Mouse (Mus musculus) left cerebral cortex, postnatal 14 days (tissue): ENCODE results near the gene Cbx1. TPM values are rescaled to one million over a fixed set of nuclear protein-coding genes. Genes with fewer than 3 reads are reported as not detected.
"Not testable (repeated sequence)": the region's sequence is repeated elsewhere in the genome, so short reads cannot be mapped to it uniquely, and the experiment has no call there.

Source experiments
- DNase-seq, 2 experiments: peaks; one replicate each; pipeline ENCODE4 v3.0.0; 2021 to 2022; ENCODE audit warnings: low spot score in 2 of 2, mixed read lengths in 1 of 2
- intact Hi-C: fragments of 180-260 bp; cut with DNase I; formaldehyde crosslinking; loops from one replicate; pipeline ENCODE4 v1.15.1; 2025
- total RNA-seq, 2 experiments: library from RNA; stranded (reverse); gene quantifications; 2 replicates each; pipeline ENCODE4 v1.2.3; 2021

Gene Cbx1
- total RNA-seq, 2 experiments from 2014 or later, result 47.0 to 50.1 TPM

GRCm38 (mm10) chr11:96829403-96829812 is 40.5 kb downstream of the Cbx1 start:
- DNase-seq, result peak; percentile 44 to 60
- intact Hi-C loops, result loop anchor here (5.0 kb wide), 1 partner anchor 42 kb away; the partner anchor contains the start of gene Cbx1

GRCm38 (mm10) chr11:96829813-96830538 is 41.0 kb downstream of the Cbx1 start, which contains the start of gene Nfe2l1:
Gene Nfe2l1 (minus strand): TSS chr11:96829968.
- intact Hi-C loops, result loop anchor here (5.0 kb wide), 1 partner anchor 43 kb away; the partner anchor contains the start of gene Cbx1
- peak; percentile 99 to 100 for DNase-seq

GRCm38 (mm10) chr11:96830539-96831216 is 41.8 kb downstream of the Cbx1 start:
- intact Hi-C loops, result no loop called here
- no peak for DNase-seq

- intact Hi-C loops, result no loop called here
- no peak for DNase-seq
Measured at GRCm38 (mm10) chr11:96831516-96831915, 42.6 kb downstream of the Cbx1 start.

- intact Hi-C loops, result no loop called here
- no peak for DNase-seq
Measured at GRCm38 (mm10) chr11:96832541-96832940, 43.6 kb downstream of the Cbx1 start.

- intact Hi-C loops, result no loop called here
Measured at GRCm38 (mm10) chr11:96832973-96833372, 44.0 kb downstream of the Cbx1 start.

GRCm38 (mm10) chr11:96834127-96834526 is 45.2 kb downstream of the Cbx1 start:
- no peak for DNase-seq
- intact Hi-C loops, result no loop called here

More at GRCm38 (mm10) chr11:96832973-96833372, 44.0 kb downstream of the Cbx1 start:
- no peak for DNase-seq

- no peak for DNase-seq
Measured at GRCm38 (mm10) chr11:96837298-96837697, 48.4 kb downstream of the Cbx1 start.

GRCm38 (mm10) chr11:96838341-96838740 is 49.4 kb downstream of the Cbx1 start:
- intact Hi-C loops, result no loop called here

More at GRCm38 (mm10) chr11:96837298-96837697, 48.4 kb downstream of the Cbx1 start:
- intact Hi-C loops, result no loop called here

GRCm38 (mm10) chr11:96839428-96839827 is 50.5 kb downstream of the Cbx1 start:
- intact Hi-C loops, result no loop called here

More at GRCm38 (mm10) chr11:96838341-96838740, 49.4 kb downstream of the Cbx1 start:
- no peak for DNase-seq

GRCm38 (mm10) chr11:96839877-96840276 is 51.0 kb downstream of the Cbx1 start:
- intact Hi-C loops, result no loop called here
- no peak for DNase-seq

More at GRCm38 (mm10) chr11:96839428-96839827, 50.5 kb downstream of the Cbx1 start:
- DNase-seq, result no peak

GRCm38 (mm10) chr11:96840290-96840689 is 51.4 kb downstream of the Cbx1 start:
- intact Hi-C loops, result no loop called here
- DNase-seq, result peak; percentile 56 to 86

- DNase-seq, result no peak
- intact Hi-C loops, result loop anchor here (2.0 kb wide), 1 partner anchor 37 kb away; no protein-coding TSS in a partner anchor
Measured at GRCm38 (mm10) chr11:96843627-96844026, 54.7 kb downstream of the Cbx1 start.

GRCm38 (mm10) chr11:96847240-96847639 is 58.3 kb downstream of the Cbx1 start:
- intact Hi-C loops, result no loop called here
- DNase-seq, result no peak

GRCm38 (mm10) chr11:96848694-96849093 is 59.8 kb downstream of the Cbx1 start:
- intact Hi-C loops, result no loop called here
- no peak for DNase-seq

GRCm38 (mm10) chr11:96849145-96849544 is 60.2 kb downstream of the Cbx1 start:
- intact Hi-C loops, DNase-seq: not testable (repeated sequence)

- intact Hi-C loops, result no loop called here
- DNase-seq, result no peak
Measured at GRCm38 (mm10) chr11:96849681-96850467, 60.9 kb downstream of the Cbx1 start, which contains the start of gene Copz2. Gene Copz2 (plus strand): TSS chr11:96849870.

GRCm38 (mm10) chr11:96857446-96857845 is 68.5 kb downstream of the Cbx1 start:
- DNase-seq, result no peak
- intact Hi-C loops, result no loop called here
